Mouse (Mus musculus) intestine, embryonic 16.5 days (tissue): ENCODE measurements at regions not wholly inside any gene's neighbourhood (a gene's known extent, or its start where the extent isn't known, plus 50 kb on each side); places are given as distances from the start of the nearest gene placed in this dataset.

Source experiments
- ATAC-seq: fragments of 200-750 bp; cut with Nextera tagmentation; 2 replicates; pipeline ENCODE4 v1.8.0; 2017; ENCODE audit warnings: moderate TSS enrichment, moderate library complexity
- H3K27ac ChIP-seq: fragments of 300-500 bp; sonication (generic); 2 replicates; pipeline ENCODE4 v1.5.1; 2014; ENCODE audit warnings: mild to moderate bottlenecking, low read length
- H3K27me3 ChIP-seq: fragments of 300-500 bp; sonication (generic); replicated peaks from 2 replicates; pipeline ENCODE4 v1.6.1; 2014; ENCODE audit warnings: low read length, control low read depth, mixed read lengths; ENCODE audit not compliant: control insufficient read depth, insufficient read depth
- H3K36me3 ChIP-seq: fragments of 300-500 bp; sonication (generic); 2 replicates; pipeline ENCODE4 v1.6.1; 2014; ENCODE audit warnings: low read length, control low read depth; ENCODE audit not compliant: control insufficient read depth, insufficient read depth
- H3K4me1 ChIP-seq: fragments of 300-500 bp; sonication (generic); 2 replicates; pipeline ENCODE4 v1.6.1; 2014; ENCODE audit warnings: low read length, control low read depth, mixed read lengths; ENCODE audit not compliant: control insufficient read depth, insufficient read depth
- H3K4me2 ChIP-seq: fragments of 300-500 bp; sonication (generic); 2 replicates; pipeline ENCODE4 v1.6.1; 2014; ENCODE audit warnings: low read depth, low read length, control low read depth
- H3K4me3 ChIP-seq: fragments of 300-500 bp; sonication (generic); 2 replicates; pipeline ENCODE4 v1.5.1; 2014; ENCODE audit warnings: mild to moderate bottlenecking, low read length
- H3K9ac ChIP-seq: fragments of 300-500 bp; sonication (generic); 2 replicates; pipeline ENCODE4 v1.6.1; 2014; ENCODE audit warnings: low read depth, low read length
- H3K9me3 ChIP-seq: fragments of 300-500 bp; sonication (generic); 2 replicates; pipeline ENCODE4 v1.6.1; 2016; ENCODE audit warnings: low read length, control low read depth; ENCODE audit not compliant: control insufficient read depth
- WGBS: fragments of 180-500 bp; shearing (Covaris S2); extraction: QIAGEN DNeasy Blood & Tissue Kit; methylation state at CpG from one replicate; pipeline ENCODE4 v1.1.7; 2014; 5-methylcytosine and 5-hydroxymethylcytosine counted together

DNA sequence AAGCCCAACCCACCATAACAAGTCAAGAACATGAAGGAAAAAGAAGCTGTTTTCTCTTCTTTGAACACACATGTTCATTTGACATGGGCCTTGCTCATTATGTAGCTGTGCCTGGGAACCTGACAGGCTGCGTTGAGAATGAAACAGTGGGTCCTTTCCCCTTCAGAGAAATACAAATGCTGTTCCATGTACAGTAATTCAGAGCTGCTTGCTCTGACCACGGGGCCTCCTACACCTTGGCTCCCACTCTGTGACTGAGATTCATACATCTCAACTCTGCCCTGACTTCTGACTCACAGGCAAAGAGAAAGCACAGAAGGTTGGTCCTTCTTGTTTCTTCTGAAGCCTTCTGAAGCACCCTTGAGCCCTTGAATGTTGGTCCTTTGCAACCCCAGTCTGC is 1345.4 kb upstream of the A1bg start:
- no peaks in the 10 kb centered on the region for H3K36me3 ChIP-seq
- no peak overlapping the region for H3K27ac ChIP-seq
- H3K27me3 ChIP-seq: no peaks in the 10 kb centered on the region
- no peak overlapping the region for H3K4me2 ChIP-seq
- no peak overlapping the region for H3K9ac ChIP-seq
- no peaks in the 10 kb centered on the region for H3K9me3 ChIP-seq
- 82% methylated on average over 2 of the region's 2 CpGs for WGBS
- no peak overlapping the region for H3K4me3 ChIP-seq
- no peak for ATAC-seq
- no peaks in the 10 kb centered on the region for H3K4me1 ChIP-seq

DNA sequence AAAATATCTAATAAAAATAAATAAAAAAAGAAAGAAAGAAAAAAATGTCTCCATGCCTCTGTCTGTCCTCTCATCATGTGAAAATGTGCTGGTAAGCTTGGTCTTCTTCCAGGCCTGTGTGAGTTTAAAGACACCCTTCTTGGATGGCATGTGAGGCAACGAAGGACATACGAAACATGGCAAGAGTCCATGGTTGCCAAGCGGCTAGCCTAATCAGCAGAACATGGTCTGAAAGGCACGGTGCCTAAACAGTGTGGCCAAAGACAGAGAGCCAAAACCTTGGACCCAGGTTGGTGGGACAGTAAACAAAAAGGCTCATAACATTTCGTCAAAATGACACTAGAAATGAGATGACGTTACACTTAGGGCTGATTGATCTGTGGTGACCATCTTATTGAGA is 1344.7 kb upstream of the A1bg start:
- Histone ChIP-seq H3K4me2 (no peak overlapping the region), H3K27ac (no peak overlapping the region), H3K4me3 (no peak overlapping the region), H3K4me1 (no peaks in the 10 kb centered on the region), H3K27me3 (no peaks in the 10 kb centered on the region), H3K9me3 (no peaks in the 10 kb centered on the region), H3K9ac (no peak overlapping the region), H3K36me3 (no peaks in the 10 kb centered on the region)
- 90% methylated on average over 6 of the region's 6 CpGs for WGBS
- ATAC-seq: no peak

DNA sequence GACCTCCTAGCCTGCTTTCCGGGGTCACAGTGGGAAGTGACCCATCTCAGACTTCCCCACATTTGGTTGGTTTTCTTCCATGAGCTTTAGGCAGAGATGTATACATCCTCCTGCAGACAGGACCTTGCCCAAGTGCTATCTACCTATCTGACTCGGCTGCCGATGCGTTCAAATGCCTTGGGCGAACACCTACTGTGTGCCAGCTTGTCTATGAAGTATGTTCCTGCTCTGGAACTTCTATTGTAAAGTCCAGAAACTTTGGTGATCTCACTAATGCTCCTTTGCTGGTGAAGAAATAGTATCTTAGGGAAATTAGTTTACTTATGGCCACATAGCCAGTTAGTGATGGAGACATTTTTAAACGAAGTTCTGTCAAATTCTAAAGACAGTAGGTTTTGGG is 1343.2 kb upstream of the A1bg start:
- Histone ChIP-seq H3K27ac (no peak overlapping the region), H3K4me1 (no peaks in the 10 kb centered on the region; the same call in 1 of the 2 replicates), H3K36me3 (no peaks in the 10 kb centered on the region), H3K27me3 (no peaks in the 10 kb centered on the region), H3K9ac (no peak overlapping the region), H3K4me3 (no peak overlapping the region), H3K4me2 (no peak overlapping the region), H3K9me3 (no peaks in the 10 kb centered on the region)
- WGBS: 91% methylated on average over 6 of the region's 6 CpGs
- ATAC-seq: no peak

DNA sequence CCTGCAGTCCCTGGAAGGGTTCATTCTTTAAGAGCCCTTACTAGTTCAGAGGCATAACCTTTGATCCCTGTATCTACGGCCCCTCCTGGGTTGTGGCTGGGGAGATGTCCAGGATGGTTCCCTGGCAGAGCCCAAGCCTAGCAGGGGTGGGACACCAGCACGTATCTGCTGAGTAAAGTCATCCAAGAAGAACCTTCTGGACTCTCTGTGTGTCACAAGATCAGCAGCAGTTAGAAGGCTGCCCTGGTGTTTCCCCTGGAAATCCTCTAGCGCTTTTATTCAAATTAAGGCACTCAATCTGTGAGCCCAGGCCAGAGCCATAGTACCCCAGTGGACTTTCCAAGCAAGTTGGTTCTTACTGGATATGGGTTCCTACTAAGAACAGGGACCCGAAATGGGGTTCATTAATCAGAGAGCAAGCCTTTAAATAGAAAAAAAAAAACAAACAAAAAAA is 1342.7 kb upstream of the A1bg start:
- Histone ChIP-seq H3K4me1 (no peaks in the 10 kb centered on the region; the same call in 1 of the 2 replicates), H3K27me3 (no peaks in the 10 kb centered on the region), H3K27ac (no peak overlapping the region), H3K36me3 (no peaks in the 10 kb centered on the region), H3K9me3 (no peaks in the 10 kb centered on the region), H3K4me2 (no peak overlapping the region), H3K4me3 (no peak overlapping the region), H3K9ac (no peak overlapping the region)
- ATAC-seq: peak; percentile 89
- 71% methylated on average over 4 of the region's 4 CpGs for WGBS

DNA sequence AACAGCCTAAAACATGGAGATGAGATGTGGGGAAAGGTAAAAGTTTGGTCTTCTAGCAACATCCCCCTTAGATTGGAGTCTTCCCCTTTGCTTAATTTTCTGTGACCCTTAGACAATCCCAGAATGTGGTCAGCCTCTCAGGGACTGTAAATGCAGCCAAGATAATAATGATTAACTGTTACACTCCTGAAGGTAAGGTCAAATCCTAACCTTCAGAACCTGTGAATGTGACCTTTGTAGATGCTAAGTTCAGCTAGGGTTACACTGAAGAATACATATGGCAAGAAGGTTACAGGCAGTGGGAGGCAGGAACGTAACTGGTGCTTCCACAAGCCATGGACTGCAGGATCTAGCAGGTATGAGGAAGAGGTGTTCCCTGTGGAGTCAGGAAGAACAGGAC is 1342.2 kb upstream of the A1bg start:
- Histone ChIP-seq H3K27ac (no peak overlapping the region), H3K4me1 (no peaks in the 10 kb centered on the region; the same call in 1 of the 2 replicates), H3K36me3 (no peaks in the 10 kb centered on the region), H3K4me2 (no peak overlapping the region), H3K9ac (no peak overlapping the region), H3K27me3 (no peaks in the 10 kb centered on the region), H3K9me3 (no peaks in the 10 kb centered on the region), H3K4me3 (no peak overlapping the region)
- ATAC-seq: no peak
- 88% methylated on average over 1 of the region's 1 CpGs for WGBS

DNA sequence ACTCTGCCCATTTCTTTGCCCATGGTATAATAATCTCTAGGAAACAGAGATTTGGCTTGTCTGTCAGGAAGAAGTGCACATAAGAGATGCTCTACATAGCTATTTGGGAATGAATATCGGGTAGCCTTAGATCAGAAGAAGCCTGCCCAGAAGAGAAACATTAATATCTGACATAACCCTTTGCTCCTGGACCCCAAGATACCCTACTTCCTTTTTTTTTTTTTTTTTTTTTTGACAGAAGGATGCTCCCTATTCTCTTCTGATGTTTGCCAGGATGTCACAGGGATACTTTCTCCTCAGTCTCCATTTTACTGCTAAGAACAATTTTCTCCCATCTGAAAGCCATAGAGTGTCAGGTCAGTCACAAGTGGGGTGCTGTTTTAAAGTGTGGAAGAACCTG is 1341.4 kb upstream of the A1bg start:
- H3K4me1 ChIP-seq: no peaks in the 10 kb centered on the region; the same call in 1 of the 2 replicates
- WGBS: 87% methylated on average over 1 of the region's 1 CpGs
- no peak overlapping the region for H3K27ac ChIP-seq

DNA sequence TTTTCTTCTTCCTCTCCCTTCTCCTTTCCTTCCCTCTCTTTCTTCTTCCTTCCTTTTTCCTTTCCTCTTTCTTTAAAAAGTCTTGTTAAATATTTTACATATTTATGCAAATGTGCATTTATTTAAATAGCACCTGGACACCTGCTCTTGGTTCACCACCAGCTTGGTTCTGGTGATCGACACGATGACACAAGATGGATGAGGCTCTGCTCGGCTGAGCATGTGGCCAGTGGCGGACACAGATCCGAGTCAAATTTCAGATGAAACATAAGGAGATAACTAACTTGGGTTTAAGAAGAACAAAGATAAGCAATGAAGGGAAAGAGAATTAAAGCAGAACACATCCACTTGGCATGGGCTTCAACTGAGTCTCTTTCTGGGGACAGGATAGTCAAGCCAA is 1339.7 kb upstream of the A1bg start:
- H3K36me3 ChIP-seq: no peaks in the 10 kb centered on the region
- ATAC-seq: no peak
- H3K4me2 ChIP-seq: no peak overlapping the region
- H3K9ac ChIP-seq: no peak overlapping the region
- no peak overlapping the region for H3K4me3 ChIP-seq
- no peaks in the 10 kb centered on the region for H3K27me3 ChIP-seq
- 86% methylated on average over 5 of the region's 5 CpGs for WGBS
- no peaks in the 10 kb centered on the region; the same call in 1 of the 2 replicates for H3K4me1 ChIP-seq
- H3K27ac ChIP-seq: no peak overlapping the region
- H3K9me3 ChIP-seq: no peaks in the 10 kb centered on the region

More for the DNA sequence above, 1341.4 kb upstream of the A1bg start:
- ATAC-seq: no peak
- no peaks in the 10 kb centered on the region for H3K36me3 ChIP-seq
- H3K27me3 ChIP-seq: no peaks in the 10 kb centered on the region
- no peak overlapping the region for H3K9ac ChIP-seq
- no peaks in the 10 kb centered on the region for H3K9me3 ChIP-seq
- H3K4me2 ChIP-seq: no peak overlapping the region
- no peak overlapping the region for H3K4me3 ChIP-seq

DNA sequence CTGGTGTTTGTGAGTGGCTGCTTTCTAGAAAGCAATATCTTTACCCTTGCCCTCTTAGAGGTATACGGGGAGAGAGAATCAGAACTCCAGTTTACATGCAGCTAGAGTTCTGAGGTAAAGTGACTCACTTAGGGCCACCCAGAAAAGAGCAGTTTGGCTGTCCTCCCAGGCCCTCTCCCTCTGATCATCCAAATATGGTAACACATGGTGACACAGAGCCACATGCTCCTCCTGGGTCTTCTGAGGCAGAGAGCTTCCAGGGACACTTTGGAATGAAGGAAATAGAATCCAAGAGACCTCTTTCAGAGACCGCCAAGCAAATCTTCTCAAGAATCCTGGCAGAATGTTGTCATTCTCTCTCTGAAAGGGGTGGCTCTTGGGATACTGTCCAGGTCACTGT is 1338.7 kb upstream of the A1bg start:
- no peak overlapping the region for H3K4me2 ChIP-seq
- H3K27ac ChIP-seq: no peak overlapping the region
- ATAC-seq: no peak
- H3K9me3 ChIP-seq: no peaks in the 10 kb centered on the region
- no peaks in the 10 kb centered on the region; the same call in 1 of the 2 replicates for H3K4me1 ChIP-seq
- 76% methylated on average over 2 of the region's 2 CpGs for WGBS
- H3K36me3 ChIP-seq: no peaks in the 10 kb centered on the region
- no peak overlapping the region for H3K4me3 ChIP-seq
- no peaks in the 10 kb centered on the region for H3K27me3 ChIP-seq
- H3K9ac ChIP-seq: no peak overlapping the region

DNA sequence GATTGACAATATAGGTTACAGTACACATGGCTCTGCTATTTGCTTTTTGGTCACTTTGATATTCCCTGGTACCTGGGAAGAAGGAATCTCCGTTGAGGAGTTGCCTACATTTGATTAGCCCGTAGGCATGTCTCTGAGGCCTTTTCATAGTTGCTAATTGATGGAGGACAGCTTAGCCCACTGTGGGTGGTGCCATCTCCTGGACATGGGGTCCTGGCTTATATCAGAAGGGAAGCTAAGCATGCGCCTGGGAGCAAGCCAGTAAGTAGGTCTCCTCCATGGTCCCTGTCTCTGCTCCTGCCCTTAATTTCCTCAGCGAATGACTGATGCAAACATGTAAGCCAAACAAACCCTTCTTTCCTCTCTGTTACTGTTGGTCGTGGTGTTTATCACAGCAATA is 1335.8 kb upstream of the A1bg start:
- H3K36me3 ChIP-seq: no peaks in the 10 kb centered on the region
- no peak overlapping the region for H3K4me2 ChIP-seq
- no peak overlapping the region for H3K27ac ChIP-seq
- WGBS: 70% methylated on average over 5 of the region's 5 CpGs
- H3K9me3 ChIP-seq: no peaks in the 10 kb centered on the region
- H3K9ac ChIP-seq: no peak overlapping the region
- H3K4me1 ChIP-seq: no peaks in the 10 kb centered on the region; the same call in 1 of the 2 replicates
- no peak for ATAC-seq
- no peak overlapping the region for H3K4me3 ChIP-seq
- no peaks in the 10 kb centered on the region for H3K27me3 ChIP-seq

DNA sequence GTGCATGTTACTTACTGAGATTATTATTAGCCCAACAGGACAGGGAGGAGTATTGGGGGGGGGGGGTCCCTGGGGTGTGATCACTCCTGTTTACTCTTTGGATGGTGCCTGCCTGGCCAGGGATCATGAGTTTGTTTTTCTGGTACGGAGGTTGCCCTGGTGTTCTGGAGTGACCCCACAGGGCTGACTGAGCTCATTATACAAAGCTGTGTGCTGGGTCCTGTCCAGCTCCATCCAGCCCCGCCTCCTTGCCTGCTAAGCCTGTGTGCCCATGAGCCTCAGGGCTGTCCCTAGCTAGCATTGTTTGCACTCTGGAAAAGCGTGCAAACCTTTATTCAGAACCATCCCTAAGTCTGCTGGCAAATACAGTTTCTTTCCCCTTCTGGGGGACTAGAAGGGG is 1335.1 kb upstream of the A1bg start:
- ATAC-seq: peak; percentile 71; the same call in 1 of the 2 replicates
- Histone ChIP-seq H3K9me3 (no peaks in the 10 kb centered on the region), H3K36me3 (no peaks in the 10 kb centered on the region), H3K27me3 (no peaks in the 10 kb centered on the region), H3K4me2 (no peak overlapping the region), H3K4me1 (no peaks in the 10 kb centered on the region; the same call in 1 of the 2 replicates), H3K4me3 (no peak overlapping the region), H3K27ac (no peak overlapping the region), H3K9ac (no peak overlapping the region)
- WGBS: 42% methylated on average over 3 of the region's 3 CpGs
